Mouse (Mus musculus): ENCODE results near the gene Btrc. TPM values are rescaled to one million over a fixed set of nuclear protein-coding genes. Genes with fewer than 3 reads are reported as not detected.

Btrc gene
- polyA plus RNA-seq, 1 experiment from 2014 or later: 48.1 TPM

DNA sequence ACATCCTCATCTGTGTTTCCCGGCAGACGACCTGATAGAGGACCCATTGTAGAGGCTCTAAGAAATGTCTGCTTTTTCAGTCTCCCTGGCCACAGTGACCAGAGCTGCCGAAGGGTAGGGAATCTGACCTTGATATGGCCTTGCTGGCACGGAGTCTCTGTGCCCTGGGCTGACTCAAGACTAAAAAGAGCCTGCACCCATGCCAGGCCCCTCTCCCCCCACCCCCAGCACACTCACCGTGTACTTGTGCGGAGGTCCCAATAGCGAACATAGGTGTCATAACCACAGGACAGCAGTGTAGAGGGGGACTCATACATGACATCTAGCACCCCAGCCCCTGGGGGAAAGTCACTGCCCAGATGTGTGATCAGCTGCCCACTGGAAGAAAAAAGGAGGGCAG, 215.9 kb downstream of the Btrc start:
- ATAC-seq (ENCODE audit: insufficient number of reproducible peaks, insufficient read depth, low FRiP score, low TSS enrichment, low read depth): no peak
- no peaks in the 10 kb centered on the region for H3K27me3 ChIP-seq

More for the DNA sequence above, 215.9 kb downstream of the Btrc start:
- Histone ChIP-seq H3K9ac (no peak overlapping the region), H3K27ac (no peak overlapping the region), H3K4me2 (no peak overlapping the region), H3K9me3 (no peaks in the 10 kb centered on the region), H3K36me3 (peaks cover 39% of the 10 kb centered on the region), H3K4me3 (no peak overlapping the region), H3K4me1 (peaks cover 42% of the 10 kb centered on the region)
- 85% methylated on average over 7 of the region's 7 CpGs for WGBS

Other genes with a start within 250 kb of the Btrc start
- 0.25 and 1.5 TPM in 2 replicates for gene Tlx1, start 213.1 kb upstream of the Btrc start, polyA plus RNA-seq (2015; fragmentation: Nextera tagmentation; extraction: Ambion mirVana)
- gene Lbx1, start 127.9 kb upstream of the Btrc start, polyA plus RNA-seq (2015; fragmentation: Nextera tagmentation; extraction: Ambion mirVana): 0.17 and 0.27 TPM in 2 replicates
- gene Poll, start 196.8 kb downstream of the Btrc start, polyA plus RNA-seq (2015; fragmentation: Nextera tagmentation; extraction: Ambion mirVana): 13.5 and 14.4 TPM in 2 replicates
- gene Gm17018, start 196.9 kb downstream of the Btrc start, polyA plus RNA-seq (2015; fragmentation: Nextera tagmentation; extraction: Ambion mirVana): 45.5 and 45.6 TPM in 2 replicates

All from embryonic facial prominence, embryonic 13.5 days (tissue).